Mouse (Mus musculus) cerebellum, adult 9-11 months (tissue): ENCODE measurements around the gene Ptp4a2.

Experiments
- DNase-seq: peaks from one replicate; pipeline ENCODE4 v3.0.0; 2022

The Ptp4a2 gene

DNA sequence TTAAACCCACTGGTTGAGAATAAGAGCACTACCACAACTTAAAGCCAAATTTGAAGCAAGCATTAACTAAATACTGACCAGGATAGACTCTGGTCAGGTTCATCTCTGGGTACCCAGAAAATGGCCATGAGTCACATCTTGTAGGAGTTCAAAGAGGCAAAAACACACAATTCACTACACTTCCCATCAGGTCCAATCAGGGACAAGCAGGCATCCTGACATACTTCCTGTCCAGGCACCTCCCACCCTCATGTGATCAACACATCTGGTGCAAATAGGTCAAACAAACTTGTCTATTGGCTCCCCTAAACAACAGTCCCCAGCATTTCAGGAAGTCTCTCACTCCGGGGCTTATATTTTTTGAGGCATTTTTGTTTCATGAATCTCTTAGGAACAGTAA lies 7.7 kb upstream of the Ptp4a2 start:
- no peak for DNase-seq

DNA sequence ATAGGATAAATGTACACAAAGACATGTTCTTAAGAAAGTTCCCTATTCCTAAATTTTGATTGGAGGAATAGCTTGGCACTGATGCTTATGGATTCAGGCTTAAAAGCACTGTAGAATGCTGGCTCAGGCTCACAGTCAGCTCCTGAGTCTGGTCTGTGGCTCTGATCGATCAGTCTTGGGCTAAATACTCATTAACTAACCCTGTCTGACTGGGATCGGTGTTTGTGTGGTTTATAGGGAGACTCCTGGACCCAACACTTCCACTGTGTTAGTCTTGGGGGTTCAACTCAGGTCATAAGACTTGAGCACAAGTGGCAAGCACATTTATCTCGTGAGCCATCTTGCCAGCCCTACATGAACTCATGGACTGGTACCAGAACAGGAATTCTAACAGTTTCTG lies 6.0 kb upstream of the Ptp4a2 start:
- DNase-seq, result no peak

- DNase-seq, result no peak
Measured at GRCm38 (mm10) chr4:129811605-129812468, 818 bp downstream of the Ptp4a2 start.

DNA sequence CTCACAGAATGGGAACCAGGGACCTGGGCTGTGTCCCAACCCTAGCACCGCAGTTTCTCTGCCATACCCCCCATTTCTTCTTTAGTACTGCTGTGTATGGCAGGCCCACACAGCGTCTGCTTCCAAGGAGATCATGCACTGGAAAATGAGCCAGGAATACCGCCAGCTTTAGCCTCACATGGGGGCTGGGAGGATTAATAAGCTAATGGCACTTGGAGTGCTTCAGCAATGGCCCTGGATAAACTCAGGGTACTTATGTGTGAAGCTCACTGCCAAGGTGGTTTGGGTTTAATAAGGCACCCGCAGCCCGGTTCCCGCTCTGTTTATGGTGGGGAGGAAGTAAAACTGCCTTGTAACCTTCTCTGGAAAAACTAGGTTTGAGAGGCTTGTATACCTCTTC lies 6.6 kb downstream of the Ptp4a2 start:
- no peak for DNase-seq

DNA sequence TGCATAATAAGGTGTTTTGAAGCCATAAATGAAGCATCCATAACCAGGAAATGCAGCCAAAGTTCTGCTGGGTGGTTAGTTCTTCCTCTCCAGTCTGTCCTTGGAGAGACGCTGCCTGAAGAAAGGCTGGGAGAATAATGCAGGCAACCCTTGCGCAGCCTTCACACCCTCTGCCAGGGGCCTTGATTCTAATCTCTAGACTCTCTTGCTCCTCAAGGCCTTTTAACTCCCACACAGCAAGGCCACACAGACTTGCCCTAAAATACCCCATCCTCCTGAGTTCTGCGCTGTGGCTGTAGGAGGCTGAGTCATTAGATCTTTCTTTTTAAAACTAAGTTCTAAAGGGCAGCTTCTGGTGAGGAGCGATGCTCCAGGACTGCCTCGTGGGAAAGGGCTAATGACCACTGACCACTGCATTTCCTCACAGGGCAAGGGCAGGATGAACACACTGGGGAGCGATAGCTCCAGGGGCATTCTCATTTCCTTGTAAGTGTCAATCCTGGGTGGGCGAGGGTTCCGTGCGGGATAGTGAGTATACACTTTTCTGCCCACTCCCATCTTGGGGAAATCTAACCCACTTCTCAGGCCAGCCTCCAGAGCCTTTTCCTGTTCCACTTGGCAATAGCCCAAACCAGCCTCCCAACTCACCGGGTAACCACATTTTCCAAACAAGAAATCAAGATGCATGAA lies 7.6 kb downstream of the Ptp4a2 start:
- DNase-seq, result peak; percentile 44

DNA sequence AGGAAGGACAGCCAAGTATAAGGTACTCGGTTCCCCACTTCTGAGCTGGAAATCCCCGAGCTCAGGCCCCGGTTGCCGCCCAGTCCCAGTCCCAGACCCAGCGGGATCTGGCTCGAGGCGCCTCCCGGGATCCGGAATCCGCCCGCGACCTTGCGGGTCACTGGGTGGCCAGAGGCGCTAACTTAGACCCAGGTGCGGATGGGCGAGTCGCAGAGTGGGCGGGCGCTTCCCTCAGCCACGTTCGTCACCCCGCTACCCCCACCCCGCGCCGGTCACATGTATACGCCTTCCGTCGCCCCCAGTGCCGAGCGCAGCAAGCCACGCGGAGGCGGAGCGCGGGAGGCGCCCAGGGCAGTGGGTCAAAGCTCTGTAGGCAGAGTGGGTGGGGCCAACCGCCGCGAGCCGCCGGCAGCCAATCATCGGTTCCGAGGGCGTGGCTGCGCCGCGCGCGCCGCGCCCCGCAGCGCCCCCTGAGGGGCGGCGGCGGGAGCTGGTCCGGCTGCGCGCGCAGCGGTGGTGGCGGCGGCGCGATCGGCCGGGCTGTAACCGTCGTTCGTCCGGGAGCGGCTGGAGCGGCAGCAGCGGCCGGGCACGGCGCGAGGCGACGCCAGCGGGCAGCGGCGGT lies 8.8 kb downstream of the Ptp4a2 start:
- DNase-seq, result peak; percentile 97

DNA sequence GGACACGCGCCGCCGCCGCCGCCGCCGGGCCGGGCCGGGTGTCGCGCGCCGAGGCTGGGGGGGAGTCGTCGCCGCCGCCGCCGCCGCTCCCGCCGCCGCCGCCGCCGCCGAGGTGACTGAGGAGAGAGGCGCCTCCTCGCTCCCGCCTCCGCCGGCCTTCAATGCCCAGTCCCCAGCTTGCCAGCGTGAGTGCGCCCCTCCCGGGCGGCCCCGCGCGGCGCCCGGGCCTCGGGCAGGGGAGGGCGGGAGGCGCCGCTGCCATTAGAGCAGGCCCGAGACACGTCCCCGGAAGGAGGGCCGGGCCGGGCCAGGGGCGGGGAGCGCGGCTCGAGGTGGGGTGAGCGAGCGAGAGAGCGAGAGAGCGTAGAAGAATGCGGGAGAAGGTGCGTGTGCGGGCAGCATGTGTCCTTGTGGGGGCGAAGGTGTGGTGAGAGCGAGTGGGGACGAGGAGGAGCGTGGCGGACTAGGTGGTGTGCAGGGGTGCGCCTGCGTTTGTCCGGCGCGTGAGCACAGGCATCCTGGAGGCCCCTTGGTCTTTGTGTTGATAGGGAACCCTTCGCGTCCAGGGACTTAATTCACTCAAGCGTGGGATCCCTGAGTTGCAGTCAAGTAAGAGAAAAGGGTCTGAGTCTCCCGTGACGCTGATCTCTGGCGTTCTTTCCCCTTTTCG lies 9.5 kb downstream of the Ptp4a2 start:
- peak; percentile 80 for DNase-seq

DNA sequence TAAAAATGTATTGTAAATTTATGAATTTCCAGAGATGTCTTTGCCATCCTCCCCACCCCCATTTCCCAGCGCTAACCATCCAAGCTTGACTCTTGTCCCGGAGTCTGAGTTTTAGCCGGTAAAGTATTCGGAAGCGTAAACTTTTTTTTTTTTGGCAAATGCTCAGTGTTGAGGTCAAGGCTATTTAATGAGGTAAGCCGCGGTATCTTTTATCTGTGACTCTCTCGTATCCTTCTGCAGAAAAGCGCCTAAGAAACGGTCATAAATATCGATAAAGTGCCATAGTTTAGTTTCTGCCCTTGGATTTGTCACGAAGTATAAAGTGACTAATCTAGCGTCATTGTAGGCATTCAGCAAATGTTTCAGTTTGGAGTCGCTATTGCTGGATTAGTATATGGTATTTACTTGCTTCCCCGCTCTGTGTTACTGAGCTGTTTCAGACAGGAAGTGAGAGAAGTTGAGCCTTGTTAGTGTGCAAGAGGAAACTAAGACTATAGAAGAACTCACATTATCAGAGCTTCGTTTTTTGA lies 10.1 kb downstream of the Ptp4a2 start:
- DNase-seq, result no peak

GRCm38 (mm10) chr4:129822324-129822723 lies 11.3 kb downstream of the Ptp4a2 start:
- no peak for DNase-seq

GRCm38 (mm10) chr4:129823216-129823810 lies 12.3 kb downstream of the Ptp4a2 start:
- no peak for DNase-seq

GRCm38 (mm10) chr4:129827611-129828010 lies 16.6 kb downstream of the Ptp4a2 start:
- no peak for DNase-seq

GRCm38 (mm10) chr4:129828081-129828480 lies 17.1 kb downstream of the Ptp4a2 start:
- DNase-seq, result no peak

- DNase-seq, result no peak
Measured at GRCm38 (mm10) chr4:129829799-129830198, 18.8 kb downstream of the Ptp4a2 start.

GRCm38 (mm10) chr4:129830343-129830944 lies 19.4 kb downstream of the Ptp4a2 start:
- DNase-seq, result no peak

- no peak for DNase-seq
Measured at GRCm38 (mm10) chr4:129834581-129834980, 23.6 kb downstream of the Ptp4a2 start.

DNA sequence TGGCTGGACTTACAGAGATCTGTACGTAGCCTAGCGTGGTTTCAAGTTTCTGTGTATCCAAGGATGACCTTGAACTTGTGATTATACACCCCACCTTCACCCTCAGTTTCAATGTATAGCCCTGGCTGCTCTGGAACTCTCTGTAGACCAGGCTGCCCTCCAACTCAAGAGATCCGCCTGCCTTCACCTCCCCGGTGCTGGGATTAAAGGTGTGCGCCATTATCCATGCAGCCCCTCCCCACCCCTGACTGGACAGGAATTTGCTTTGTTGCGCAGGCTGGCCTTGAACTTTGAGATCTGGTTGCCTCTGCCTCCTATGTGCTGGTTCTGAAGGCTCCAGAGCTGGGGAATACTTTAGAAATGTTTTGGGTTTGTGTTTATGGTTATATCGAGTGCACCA lies 24.3 kb downstream of the Ptp4a2 start:
- no peak for DNase-seq

- DNase-seq, result no peak
Measured at GRCm38 (mm10) chr4:129839866-129840555, 29.0 kb downstream of the Ptp4a2 start.

GRCm38 (mm10) chr4:129846823-129847222 lies 35.8 kb downstream of the Ptp4a2 start:
- DNase-seq, result no peak

GRCm38 (mm10) chr4:129850491-129850890 lies 39.5 kb downstream of the Ptp4a2 start:
- DNase-seq, result no peak

- DNase-seq, result no peak
Measured at GRCm38 (mm10) chr4:129851861-129852260, 40.8 kb downstream of the Ptp4a2 start.

- no peak for DNase-seq
Measured at GRCm38 (mm10) chr4:129853053-129853452, 42.0 kb downstream of the Ptp4a2 start.
